Mouse (Mus musculus) C2C12 (cell line): Measurements from ENCODE around the gene Hoxa4.

Experiments used
- CTCF ChIP-seq: IDR thresholded peaks from one replicate; pipeline ENCODE4 v1.5.1; 2011; ENCODE audit not compliant: control insufficient read depth, insufficient read depth, insufficient read length
- USF1 ChIP-seq: IDR thresholded peaks from one replicate; pipeline ENCODE4 v1.6.1; 2011; ENCODE audit warnings: low read depth, mild to moderate bottlenecking, control low read depth, moderate library complexity

GRCm38 (mm10) chr6:52238155-52238545, 46.6 kb upstream of the Hoxa4 start:
- no peak for TF ChIP-seq CTCF
- TF ChIP-seq USF1 = no peak
